Mouse (Mus musculus) forebrain, embryonic 12.5 days (tissue): ENCODE data around the gene Dedd. TPM values are rescaled to one million over a fixed set of nuclear protein-coding genes. Genes with fewer than 3 reads are reported as not detected.
"Not testable (repeated sequence)": the region's sequence is repeated elsewhere in the genome, so short reads cannot be mapped to it uniquely, and the experiment has no call there.

Experiments used
- ATAC-seq: fragments of 200-750 bp; cut with Nextera tagmentation; 2 replicates; pipeline ENCODE4 v1.8.0; 2017; ENCODE audit warnings: moderate TSS enrichment; ENCODE audit not compliant: low FRiP score
- H3K27ac ChIP-seq: fragments of 300-500 bp; sonication (generic); 2 replicates; pipeline ENCODE4 v1.5.1; 2016; ENCODE audit warnings: mild to moderate bottlenecking
- H3K27me3 ChIP-seq: fragments of 300-500 bp; sonication (generic); 2 replicates; pipeline ENCODE4 v1.6.1; 2016; ENCODE audit warnings: mild to moderate bottlenecking
- H3K36me3 ChIP-seq: fragments of 300-500 bp; sonication (generic); replicated peaks from 2 replicates; pipeline ENCODE4 v1.6.1; 2016; ENCODE audit warnings: mild to moderate bottlenecking
- H3K4me1 ChIP-seq: fragments of 300-500 bp; sonication (generic); 2 replicates; pipeline ENCODE4 v1.6.1; 2016
- H3K4me2 ChIP-seq: fragments of 300-500 bp; sonication (generic); 2 replicates; pipeline ENCODE4 v1.6.1; 2016; ENCODE audit warnings: mild to moderate bottlenecking, moderate library complexity
- H3K4me3 ChIP-seq: fragments of 300-500 bp; sonication (generic); replicated peaks from 2 replicates; pipeline ENCODE4 v1.5.1; 2016; ENCODE audit warnings: mild to moderate bottlenecking
- H3K9ac ChIP-seq: fragments of 300-500 bp; sonication (generic); 2 replicates; pipeline ENCODE4 v1.6.1; 2016; ENCODE audit warnings: mild to moderate bottlenecking
- H3K9me3 ChIP-seq: fragments of 300-500 bp; sonication (generic); 2 replicates; pipeline ENCODE4 v1.6.1; 2016
- WGBS: fragments of 180-500 bp; shearing (Covaris S2); methylation state at CpG from one replicate; pipeline ENCODE4 v1.1.7; 2016; 5-methylcytosine and 5-hydroxymethylcytosine counted together
- polyA plus RNA-seq: library from polyadenylated mRNA; unstranded; fragments of >200 nt; fragmentation: Nextera tagmentation; extraction: Ambion mirVana; gene quantifications from 2 replicates; pipeline ENCODE4 v1.2.1, GENCODE M21; 2016

The Dedd gene
- polyA plus RNA-seq, 1 experiment from 2014 or later, result 51.0 TPM

DNA sequence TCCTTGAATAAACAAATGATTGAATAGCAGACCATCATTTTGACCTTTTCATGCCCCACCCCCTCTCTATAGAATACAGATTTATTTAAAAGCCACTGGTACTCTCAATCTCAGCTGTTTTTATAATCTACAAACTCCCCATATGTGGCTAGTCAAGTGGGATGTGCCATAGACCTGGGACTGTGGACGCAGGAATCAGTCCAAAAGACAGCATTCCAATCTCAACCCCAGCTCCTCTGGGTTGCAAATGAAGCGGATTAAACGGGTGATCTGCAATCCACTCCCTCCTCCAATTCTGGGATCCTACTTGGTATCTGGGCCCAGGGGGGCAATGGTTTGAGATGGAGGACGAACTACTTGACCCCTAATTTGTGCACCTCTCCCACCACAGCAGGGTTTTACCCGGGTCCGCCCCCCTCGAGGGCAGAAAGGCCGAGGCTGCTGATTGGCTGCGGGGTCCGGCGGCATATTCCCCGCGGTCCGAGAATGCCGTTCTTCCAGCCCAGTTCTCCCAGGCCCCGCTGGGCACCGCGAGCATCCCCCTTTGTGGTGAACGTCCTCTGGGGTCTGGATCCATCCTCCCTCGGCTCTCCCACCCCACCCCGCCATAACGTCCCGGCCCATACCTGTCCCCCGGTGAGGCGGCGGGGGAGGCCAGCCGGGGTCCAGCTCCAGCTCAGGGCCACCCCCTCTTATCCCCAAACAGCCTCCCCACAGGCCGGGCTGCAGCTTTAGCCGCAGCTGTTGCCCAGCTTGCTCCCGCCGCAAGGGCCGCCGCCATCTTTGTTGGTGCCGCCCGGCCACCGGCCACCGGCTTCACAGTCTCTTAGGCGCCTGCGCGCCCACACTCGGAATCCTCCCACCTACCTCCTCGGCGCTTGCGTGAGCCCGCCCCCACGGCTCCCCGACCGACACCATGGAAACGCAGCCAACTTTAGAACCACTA, 41.5 kb upstream of the Dedd start, which contains the start of gene Usp21:
TSS of gene Usp21 (minus strand) at position 856 of the 946 bp plus-strand sequence.
- Histone ChIP-seq H3K9me3 (no peaks in the 10 kb centered on the region), H3K9ac (peak within 1 kb of the TSS; percentile 97), H3K4me3 (peak within 1 kb of the TSS; percentile 91), H3K4me2 (peak within 1 kb of the TSS; percentile 63), H3K27ac (peak within 1 kb of the TSS; percentile 97), H3K36me3 (peaks cover 54% of the 10 kb centered on the region), H3K27me3 (no peaks in the 10 kb centered on the region), H3K4me1 (peaks cover 27% of the 10 kb centered on the region)
- WGBS, result under 1% methylated on average over 44 of the region's 49 CpGs
- peak; percentile 95 for ATAC-seq

DNA sequence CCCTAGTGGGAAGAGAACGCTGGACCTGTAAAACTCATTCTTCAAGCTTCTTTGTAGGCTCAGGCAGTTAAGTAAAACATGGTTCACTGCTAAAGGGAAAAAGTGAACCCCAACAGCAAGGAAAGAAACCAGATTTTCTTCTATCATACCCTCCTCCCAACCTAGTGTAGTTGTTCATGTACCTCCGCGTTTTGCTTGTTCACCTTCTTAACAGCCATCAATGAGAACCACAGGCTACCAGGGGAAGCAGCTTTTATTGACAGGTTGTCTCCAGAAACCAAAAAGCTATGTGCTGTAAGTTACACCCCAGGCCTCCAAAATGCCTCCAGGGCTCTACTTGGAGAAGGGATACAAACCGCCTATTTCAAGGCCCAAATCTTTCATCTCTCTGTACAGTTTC, 40.6 kb upstream of the Dedd start:
- Histone ChIP-seq H3K9ac (peak overlapping the region; percentile 97), H3K36me3 (peaks cover 49% of the 10 kb centered on the region), H3K4me1 (peaks cover 30% of the 10 kb centered on the region), H3K4me3 (peak overlapping the region; percentile 91), H3K4me2 (peak overlapping the region; percentile 63), H3K27me3 (no peaks in the 10 kb centered on the region), H3K27ac (peak overlapping the region; percentile 97; the same call in 1 of the 2 replicates), H3K9me3 (no peaks in the 10 kb centered on the region)
- ATAC-seq, result no peak
- WGBS, result 65% methylated on average over 4 of the region's 4 CpGs

DNA sequence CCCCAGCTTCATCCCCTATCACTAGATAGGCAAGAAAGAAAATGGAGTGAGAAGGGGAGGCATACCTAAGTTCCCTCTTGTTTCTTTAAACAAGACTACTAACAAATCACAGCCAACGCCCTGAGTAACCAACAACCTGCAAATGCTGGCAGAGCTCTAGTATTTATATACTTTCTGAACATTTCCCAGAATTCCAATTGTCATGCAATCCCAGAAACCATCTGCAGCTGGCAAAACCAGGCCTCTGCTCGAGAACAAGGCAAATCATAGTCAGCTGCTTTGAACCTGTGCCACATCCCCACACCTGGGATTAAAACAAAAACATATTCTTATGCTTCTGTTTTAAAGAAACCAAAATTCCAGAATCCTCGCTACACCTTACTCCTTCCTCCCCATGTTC, 35.6 kb upstream of the Dedd start:
- H3K4me1 ChIP-seq, result peaks cover 11% of the 10 kb centered on the region
- no peak overlapping the region for H3K9ac ChIP-seq
- WGBS, result 90% methylated on average over 3 of the region's 3 CpGs
- H3K9me3 ChIP-seq, result no peaks in the 10 kb centered on the region
- ATAC-seq, result no peak
- no peak overlapping the region for H3K27ac ChIP-seq
- peaks cover 28% of the 10 kb centered on the region for H3K27me3 ChIP-seq
- peak overlapping the region; percentile 74 for H3K4me3 ChIP-seq
- H3K36me3 ChIP-seq, result peaks cover 17% of the 10 kb centered on the region
- peak overlapping the region; percentile 74 for H3K4me2 ChIP-seq

DNA sequence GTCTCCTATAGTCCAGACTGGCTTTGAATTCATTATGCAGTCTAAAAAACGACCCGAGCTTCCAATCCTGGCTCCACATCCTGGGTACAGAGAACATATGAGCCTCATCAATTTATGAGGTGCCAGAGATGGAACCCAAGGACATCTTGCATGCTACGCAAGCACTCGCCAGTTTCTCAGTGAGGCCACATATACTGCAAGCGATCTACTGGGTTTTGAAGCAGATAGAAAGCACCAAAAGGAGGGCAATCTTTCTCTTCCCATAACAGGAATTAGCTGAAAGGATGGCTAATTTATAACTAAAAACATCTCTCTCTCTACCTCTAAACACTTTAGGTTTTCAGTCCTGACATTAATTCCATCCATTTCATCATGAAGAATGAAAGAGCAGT, 35.0 kb upstream of the Dedd start:
- Histone ChIP-seq H3K4me3 (peak overlapping the region; percentile 74), H3K9me3 (no peaks in the 10 kb centered on the region), H3K9ac (peak overlapping the region; percentile 86), H3K27me3 (peaks cover 30% of the 10 kb centered on the region), H3K4me1 (peaks cover 9% of the 10 kb centered on the region), H3K4me2 (peak overlapping the region; percentile 74), H3K36me3 (peaks cover 12% of the 10 kb centered on the region), H3K27ac (peak overlapping the region; percentile 93; the same call in 1 of the 2 replicates)
- no peak for ATAC-seq
- 46% methylated on average over 5 of the region's 5 CpGs for WGBS

DNA sequence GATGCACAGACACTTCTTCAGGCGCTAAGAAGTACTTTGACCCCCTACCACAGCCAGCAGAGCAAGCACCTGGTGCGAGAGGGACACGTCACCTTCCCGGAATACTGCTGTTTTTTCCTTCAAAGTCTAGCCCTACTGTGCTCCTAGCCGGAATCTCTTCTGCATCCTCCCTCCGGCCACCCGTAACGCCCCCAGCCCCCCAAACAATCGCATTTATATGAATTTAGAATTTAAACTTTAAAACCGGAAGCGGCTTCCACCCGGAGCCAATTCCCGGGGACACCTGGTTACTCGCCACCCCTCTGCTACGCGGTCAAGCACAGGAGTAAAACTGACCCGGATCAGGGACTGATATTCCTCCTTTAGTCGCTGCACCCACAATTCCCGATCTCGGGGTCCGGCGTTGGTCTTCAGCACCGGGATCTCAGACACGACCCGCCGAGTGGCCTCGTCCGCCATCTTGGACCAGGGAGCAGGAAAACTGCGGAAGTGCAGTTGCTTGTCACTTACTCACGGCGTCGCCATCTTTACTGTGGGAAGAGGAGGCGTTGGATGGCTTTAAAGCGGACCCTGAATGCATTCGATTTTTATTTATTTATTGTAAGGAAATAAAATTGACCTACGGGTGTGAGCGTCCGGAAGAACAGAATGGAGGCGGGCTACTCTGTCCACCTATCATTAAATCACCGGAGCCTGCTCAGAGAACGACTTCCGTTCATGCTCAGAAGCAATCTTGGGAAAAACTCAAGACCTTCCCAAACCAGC, 34.5 kb upstream of the Dedd start, which contains the start of gene Ufc1:
TSS of gene Ufc1 (minus strand) at position 727 of the 765 bp plus-strand sequence.
- peaks cover 9% of the 10 kb centered on the region for H3K4me1 ChIP-seq
- under 1% methylated on average over 42 of the region's 42 CpGs for WGBS
- H3K36me3 ChIP-seq, result peaks cover 6% of the 10 kb centered on the region
- H3K4me2 ChIP-seq, result peak within 1 kb of the TSS; percentile 74
- peak; percentile 86 for ATAC-seq
- H3K9me3 ChIP-seq, result no peaks in the 10 kb centered on the region
- H3K27ac ChIP-seq, result peak within 1 kb of the TSS; percentile 93
- H3K4me3 ChIP-seq, result peak within 1 kb of the TSS; percentile 74
- H3K9ac ChIP-seq, result peak within 1 kb of the TSS; percentile 86
- peaks cover 30% of the 10 kb centered on the region for H3K27me3 ChIP-seq

DNA sequence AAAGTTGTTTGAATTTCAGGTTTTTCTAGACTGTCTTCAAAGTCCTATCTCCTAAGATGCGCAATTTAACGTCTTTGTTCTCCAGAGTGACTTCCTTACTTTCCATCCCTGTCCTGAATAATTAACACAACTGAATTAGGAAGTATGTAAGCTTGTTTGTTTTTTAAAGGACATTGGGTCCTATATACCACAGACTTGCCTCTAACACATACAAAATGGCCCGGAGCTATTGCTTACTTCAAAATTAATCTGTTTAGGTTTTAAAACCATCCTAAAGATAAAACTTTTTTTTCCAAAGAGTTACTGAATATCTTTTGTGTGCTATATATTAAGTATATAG, 33.9 kb upstream of the Dedd start:
- Histone ChIP-seq H3K4me1 (peaks cover 9% of the 10 kb centered on the region), H3K36me3 (peaks cover under 1% of the 10 kb centered on the region; the same call in 1 of the 2 replicates), H3K9me3 (no peaks in the 10 kb centered on the region), H3K27me3 (peaks cover 30% of the 10 kb centered on the region), H3K4me2 (peak overlapping the region; percentile 74), H3K4me3 (peak overlapping the region; percentile 74), H3K27ac (peak overlapping the region; percentile 93), H3K9ac (peak overlapping the region; percentile 86; the same call in 1 of the 2 replicates)
- 18% methylated on average over 3 of the region's 3 CpGs for WGBS
- peak; percentile 31; the same call in 1 of the 2 replicates for ATAC-seq

DNA sequence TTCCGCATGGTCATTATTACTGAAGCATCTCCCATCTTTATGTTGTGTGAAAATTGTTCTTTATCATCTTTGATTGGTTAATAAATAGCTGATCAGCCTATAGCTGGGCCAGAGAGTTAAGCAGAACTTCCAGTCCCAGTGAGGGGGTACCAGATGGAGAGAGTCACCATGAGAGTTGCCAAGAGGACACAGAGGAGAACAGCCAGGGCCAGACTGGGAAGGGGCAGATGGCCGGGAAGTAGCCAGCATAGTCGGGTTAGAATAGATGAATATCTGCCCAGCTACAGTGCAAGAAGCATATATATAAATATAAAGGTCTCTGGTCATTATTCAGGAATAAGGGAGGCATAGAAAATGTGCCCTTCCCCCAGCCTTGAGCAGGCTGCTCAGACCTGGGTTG, 30.7 kb upstream of the Dedd start:
- Histone ChIP-seq H3K36me3 (no peaks in the 10 kb centered on the region), H3K4me3 (no peak overlapping the region), H3K27me3 (peaks cover 30% of the 10 kb centered on the region), H3K9me3 (no peaks in the 10 kb centered on the region), H3K4me1 (peaks cover 7% of the 10 kb centered on the region), H3K9ac (no peak overlapping the region), H3K27ac (no peak overlapping the region), H3K4me2 (no peak overlapping the region)
- WGBS, result 72% methylated on average over 3 of the region's 3 CpGs
- ATAC-seq, result no peak

DNA sequence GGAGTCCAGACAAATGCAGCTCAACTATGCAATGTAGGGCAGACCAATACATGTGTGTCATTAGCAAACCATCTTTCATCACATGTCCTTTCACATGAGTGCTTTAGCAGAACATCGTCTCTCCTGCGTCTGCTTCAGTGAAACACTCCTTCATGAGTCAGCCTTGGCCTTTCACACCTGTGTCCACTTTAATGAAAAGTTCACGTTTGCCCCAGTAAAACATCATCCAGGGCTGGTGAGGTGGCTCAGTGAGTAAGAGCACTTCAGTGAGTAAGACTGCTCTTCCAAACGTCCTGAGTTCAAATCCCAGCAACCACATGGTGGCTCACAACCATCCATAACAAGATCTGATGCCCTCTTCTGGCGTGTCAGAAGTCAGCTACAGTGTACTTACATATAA, 22.8 kb upstream of the Dedd start:
- not testable (repeated sequence) for H3K27me3 ChIP-seq, H3K9me3 ChIP-seq, H3K27ac ChIP-seq, ATAC-seq, H3K9ac ChIP-seq, H3K4me1 ChIP-seq, H3K4me2 ChIP-seq, H3K36me3 ChIP-seq, H3K4me3 ChIP-seq
- 75% methylated on average over 5 of the region's 5 CpGs for WGBS

DNA sequence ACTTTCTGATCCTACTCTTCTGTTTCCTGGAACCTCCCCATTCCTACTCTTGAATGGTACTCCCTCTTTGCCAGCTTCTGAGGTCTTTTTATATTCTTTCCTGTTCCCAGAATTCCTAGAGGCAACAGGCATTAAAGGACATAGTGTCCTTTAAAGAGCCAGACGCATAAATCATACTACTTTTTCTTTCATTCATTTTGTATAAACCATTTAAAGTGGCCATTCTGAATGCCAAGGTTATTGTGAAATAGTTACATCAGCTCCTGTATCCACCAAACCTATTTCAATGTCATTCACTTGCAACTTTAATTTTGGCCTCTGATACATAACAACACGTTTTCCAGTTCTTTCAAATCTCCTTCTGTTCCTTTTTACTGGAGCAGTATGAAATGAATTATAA, 19.6 kb upstream of the Dedd start:
- no peaks in the 10 kb centered on the region for H3K36me3 ChIP-seq
- ATAC-seq, result no peak
- 0 out of 2 replicates have a peak, but pooled peaks cover 2% of the 10 kb centered on the region for H3K27me3 ChIP-seq
- H3K9ac ChIP-seq, result no peak overlapping the region
- H3K4me1 ChIP-seq, result no peaks in the 10 kb centered on the region
- no peak overlapping the region for H3K4me3 ChIP-seq
- H3K27ac ChIP-seq, result no peak overlapping the region
- no peak overlapping the region for H3K4me2 ChIP-seq
- H3K9me3 ChIP-seq, result no peaks in the 10 kb centered on the region
- WGBS, result 70% methylated on average over 2 of the region's 2 CpGs

DNA sequence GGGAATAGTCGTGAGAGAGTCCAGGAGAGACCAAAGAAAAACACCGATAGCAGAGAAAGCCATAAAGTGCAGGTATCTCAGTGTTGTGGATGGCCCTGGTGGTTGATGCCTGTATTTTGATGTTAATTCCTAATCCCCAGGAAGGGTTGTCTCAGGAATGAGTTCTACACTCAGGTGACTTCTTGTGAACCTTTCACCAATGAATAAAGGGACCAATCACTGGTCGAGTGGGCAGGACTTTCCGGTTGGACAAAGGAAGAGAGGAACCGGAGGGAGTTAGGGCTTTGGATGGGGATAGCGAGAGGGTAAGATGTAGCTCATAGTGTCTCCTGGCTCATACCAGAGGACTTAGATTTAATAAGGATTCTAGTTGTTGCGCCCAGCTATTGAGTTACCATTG, 9.2 kb upstream of the Dedd start:
- no peaks in the 10 kb centered on the region for H3K27me3 ChIP-seq
- ATAC-seq, result no peak

DNA sequence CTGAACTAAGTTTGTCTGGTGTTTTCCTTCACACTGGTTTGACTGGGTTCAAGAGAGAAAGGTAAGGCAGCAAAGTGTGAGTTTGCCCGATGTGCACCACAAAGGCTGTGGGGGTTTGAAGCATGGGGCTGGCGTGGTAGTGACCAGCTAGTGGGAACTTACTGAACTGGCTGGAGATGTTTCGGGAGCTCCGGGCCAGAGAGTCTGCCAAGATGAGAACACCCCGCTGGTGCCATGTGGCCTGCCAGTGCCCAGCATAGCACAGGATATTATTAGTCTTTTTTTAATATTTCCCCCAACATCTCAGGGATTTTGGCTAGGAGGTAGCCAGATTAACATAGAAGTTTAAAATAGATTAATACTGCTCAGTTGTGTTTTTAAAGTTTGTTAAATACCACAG, 8.8 kb upstream of the Dedd start:
- no peaks in the 10 kb centered on the region for H3K4me1 ChIP-seq
- ATAC-seq, result no peak
- 0 out of 2 replicates have a peak, but pooled peaks cover 3% of the 10 kb centered on the region for H3K36me3 ChIP-seq
- H3K9ac ChIP-seq, result no peak overlapping the region
- H3K9me3 ChIP-seq, result no peaks in the 10 kb centered on the region
- H3K4me2 ChIP-seq, result no peak overlapping the region
- H3K27me3 ChIP-seq, result no peaks in the 10 kb centered on the region
- 6% methylated on average over 5 of the region's 5 CpGs for WGBS
- H3K4me3 ChIP-seq, result no peak overlapping the region
- H3K27ac ChIP-seq, result no peak overlapping the region

More for the DNA sequence above, 9.2 kb upstream of the Dedd start:
- WGBS, result 8% methylated on average over 7 of the region's 7 CpGs
- no peaks in the 10 kb centered on the region for H3K4me1 ChIP-seq
- H3K27ac ChIP-seq, result no peak overlapping the region
- H3K4me3 ChIP-seq, result no peak overlapping the region
- no peak overlapping the region for H3K9ac ChIP-seq
- no peaks in the 10 kb centered on the region for H3K36me3 ChIP-seq
- H3K4me2 ChIP-seq, result no peak overlapping the region
- no peaks in the 10 kb centered on the region for H3K9me3 ChIP-seq

DNA sequence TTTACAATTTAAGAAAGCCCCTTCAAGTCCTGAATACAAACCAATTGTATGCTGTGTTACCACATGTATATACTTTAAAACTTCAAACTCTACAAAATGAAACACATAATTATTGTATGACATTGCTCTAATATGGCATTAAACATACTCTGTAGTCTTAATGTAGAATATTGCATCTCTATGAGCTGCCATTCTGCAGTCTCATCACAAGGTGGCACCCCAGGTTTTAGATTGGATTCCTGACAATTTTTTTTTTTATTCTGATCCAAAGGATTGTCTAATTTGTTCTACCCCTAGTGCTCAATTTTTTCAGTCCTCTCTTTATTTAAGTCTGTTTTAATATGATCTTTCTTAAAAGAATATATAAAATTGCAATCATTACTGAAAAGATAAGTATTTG, 7.5 kb upstream of the Dedd start:
- H3K27me3 ChIP-seq, result no peaks in the 10 kb centered on the region
- ATAC-seq, result no peak

More for the DNA sequence above, 7.5 kb upstream of the Dedd start:
- 0 out of 2 replicates have a peak, but pooled peaks cover 4% of the 10 kb centered on the region for H3K4me1 ChIP-seq
- no peak overlapping the region for H3K27ac ChIP-seq
- no peak overlapping the region for H3K4me3 ChIP-seq
- H3K4me2 ChIP-seq, result no peak overlapping the region
- 0 out of 2 replicates have a peak, but pooled peaks cover 6% of the 10 kb centered on the region for H3K36me3 ChIP-seq
- H3K9ac ChIP-seq, result no peak overlapping the region
- no peaks in the 10 kb centered on the region for H3K9me3 ChIP-seq
